In genomic region chr5:101122914-101123313, GRCm38 (mm10) we compare ENCODE assay signal across 25 mouse cellular contexts.
"Had no signal": no experiment of that assay in that cellular context is flagged by ENCODE, and none has a peak within 500 bp of the region (broad histone marks: within the 10 kb centered on the region; RNA-seq: fewer than 3 reads in every experiment).

No protein-coding gene starts in this region.

- H3K27me3 ChIP-seq: intestine, embryonic 15.5 days; limb, embryonic 13.5 days; limb, embryonic 15.5 days; liver, embryonic 12.5 days had no signal

- H3K9me3 ChIP-seq: hindbrain, embryonic 10.5 days; hindbrain, embryonic 12.5 days; intestine, embryonic 15.5 days; limb, embryonic 13.5 days; limb, embryonic 15.5 days; liver, embryonic 12.5 days had no signal

- H3K4me2 ChIP-seq: heart, embryonic 11.5 days; hindbrain, embryonic 12.5 days; hindbrain, embryonic 14.5 days; intestine, embryonic 15.5 days; limb, embryonic 13.5 days; limb, embryonic 15.5 days; liver, embryonic 12.5 days had no signal

- DNase-seq: gastrocnemius, postnatal 14 days; gastrocnemius, postnatal 36 days; heart, adult 11 months; heart, adult 2 months; heart, postnatal 10 days; heart, postnatal 4 days; kidney, adult 18-20 months; kidney, adult 8-10 months; kidney, postnatal 10 days; kidney, postnatal 36 days; layer of hippocampus, adult 9-11 months; layer of hippocampus, postnatal 36 days; left cerebral cortex, postnatal 4 days had no signal

- H3K27ac ChIP-seq: heart, adult 2 months; hindbrain, embryonic 10.5 days; hindbrain, embryonic 12.5 days; hindbrain, embryonic 14.5 days; intestine, embryonic 15.5 days; limb, embryonic 13.5 days; limb, embryonic 15.5 days; liver, embryonic 12.5 days; liver, embryonic 14.5 days had no signal

- H3K36me3 ChIP-seq: hindbrain, embryonic 10.5 days; hindbrain, embryonic 12.5 days; intestine, embryonic 15.5 days; limb, embryonic 13.5 days; limb, embryonic 15.5 days; liver, embryonic 12.5 days had no signal

- H3K4me1 ChIP-seq: intestine, embryonic 15.5 days; liver, embryonic 12.5 days had no signal

- ATAC-seq: hindbrain, embryonic 16.5 days; inflammation-experienced regulatory T-cells, adult 6 months; intestine, embryonic 15.5 days; intestine, postnatal 0 days; liver, embryonic 12.5 days had no signal

- H3K9ac ChIP-seq: hindbrain, embryonic 12.5 days; hindbrain, embryonic 14.5 days; intestine, embryonic 15.5 days; limb, embryonic 13.5 days; limb, embryonic 15.5 days; liver, embryonic 12.5 days; liver, embryonic 14.5 days had no signal

- H3K4me3 ChIP-seq: heart, adult 2 months; hindbrain, embryonic 10.5 days; hindbrain, embryonic 12.5 days; intestine, embryonic 15.5 days; limb, embryonic 13.5 days; limb, embryonic 15.5 days; liver, embryonic 12.5 days had no signal
